In the genomic region with DNA sequence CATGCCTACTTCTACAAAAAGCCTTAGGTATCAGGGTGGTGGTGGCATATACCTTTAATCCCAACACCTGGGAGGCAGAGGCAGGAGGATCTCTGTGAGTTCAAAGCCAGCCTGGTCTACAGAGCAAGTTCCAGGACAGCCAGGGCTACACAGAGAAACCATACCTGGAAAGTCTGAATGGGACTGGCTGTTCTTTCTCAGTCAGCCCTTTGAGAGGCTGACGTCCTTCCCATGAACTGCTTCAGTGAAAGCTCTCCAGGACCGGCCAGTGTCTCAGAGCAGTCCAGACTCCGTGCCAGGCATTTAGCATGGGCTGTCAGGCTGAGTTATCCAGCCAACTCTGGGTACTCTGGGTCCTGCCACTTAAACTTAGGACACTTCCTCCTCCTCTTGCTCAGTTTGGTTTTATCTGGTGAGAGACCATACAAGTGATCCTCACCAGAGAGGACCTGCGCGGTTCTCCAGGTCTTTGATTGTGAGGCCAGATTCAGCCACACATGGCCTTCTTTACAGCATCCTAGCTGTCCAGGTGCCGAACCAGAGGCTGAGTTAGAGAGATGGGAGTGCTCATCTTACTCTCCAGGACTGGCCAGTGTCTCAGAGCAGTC, we compare ENCODE assay signal across 14 mouse cellular contexts. TPM values are rescaled to one million over a fixed set of nuclear protein-coding genes. Genes with fewer than 3 reads are reported as not detected.
DNase-seq lines count a peak whose midpoint lies in the region; ATAC-seq and TF ChIP-seq lines count a peak whose summit lies in the region.
"Had no signal": no experiment of that assay in that cellular context is flagged by ENCODE, and none has a peak within 500 bp of the region (broad histone marks: within the 10 kb centered on the region; RNA-seq: fewer than 3 reads in every experiment).

No protein-coding gene starts in this region.

- WGBS in heart, embryonic 11.5 days (ENCODE audit: insufficient replicate concordance) = 59% methylated on average over 6 of the region's 6 CpGs
- 27% methylated on average over 6 of the region's 6 CpGs for whole genome bisulfite sequencing in liver, embryonic 12.5 days (ENCODE audit: insufficient replicate concordance)
- WGBS in heart, postnatal 0 days = 59% methylated on average over 6 of the region's 6 CpGs
- 89% methylated on average over 6 of the region's 6 CpGs for WGBS in forebrain, embryonic 16.5 days

- peak overlapping the region; percentile 82 for H3K27ac ChIP-seq in heart, embryonic 11.5 days (ENCODE audit: low read depth, low read length)
- H3K27ac ChIP-seq in liver, embryonic 12.5 days = peak overlapping the region; percentile 47; the same call in 1 of the 2 replicates
- peak overlapping the region; percentile 23; the same call in 1 of the 2 replicates for H3K27ac ChIP-seq in MEL (ENCODE audit: control insufficient read depth, low read depth, low read length)
- peak overlapping the region; percentile 70 for H3K27ac ChIP-seq in heart, postnatal 0 days (ENCODE audit: low read depth)
- no peak overlapping the region for H3K27ac ChIP-seq in forebrain, embryonic 16.5 days (ENCODE audit: low read length)
- H3K27ac ChIP-seq: forebrain, embryonic 12.5 days; hindbrain, embryonic 14.5 days had no signal

- ATAC-seq in heart, embryonic 11.5 days (replicated peaks; ENCODE audit: insufficient number of reproducible peaks, low FRiP score, low TSS enrichment) = no peak
- no peak for ATAC-seq in liver, embryonic 12.5 days
- no peak for ATAC-seq in heart, postnatal 0 days (ENCODE audit: insufficient read depth, low read depth)
- ATAC-seq in forebrain, embryonic 16.5 days = no peak

- H3K9me3 ChIP-seq in heart, embryonic 11.5 days (replicated peaks; ENCODE audit: control insufficient read depth, low read length) = no peaks in the 10 kb centered on the region
- 0 out of 2 replicates have a peak, but pooled peaks cover 4% of the 10 kb centered on the region for H3K9me3 ChIP-seq in liver, embryonic 12.5 days (replicated peaks)
- no peaks in the 10 kb centered on the region for H3K9me3 ChIP-seq in MEL (replicated peaks; ENCODE audit: insufficient read depth, low read length)
- no peaks in the 10 kb centered on the region for H3K9me3 ChIP-seq in heart, postnatal 0 days (replicated peaks; ENCODE audit: control insufficient read depth, low read length)
- H3K9me3 ChIP-seq in forebrain, embryonic 16.5 days (ENCODE audit: control insufficient read depth, low read length) = no peaks in the 10 kb centered on the region
- H3K9me3 ChIP-seq: embryonic facial prominence, embryonic 12.5 days; forebrain, embryonic 12.5 days had no signal

- peaks cover 29% of the 10 kb centered on the region for H3K4me1 ChIP-seq in heart, embryonic 11.5 days (ENCODE audit: control insufficient read depth, insufficient read depth, low read length)
- H3K4me1 ChIP-seq in liver, embryonic 12.5 days = peaks cover 50% of the 10 kb centered on the region
- H3K4me1 ChIP-seq in MEL (ENCODE audit: control insufficient read depth in 1 of 2, insufficient read depth in 2 of 2, low read length in 2 of 2) = peaks cover 28 to 55% of the 10 kb centered on the region in 2 experiments
- H3K4me1 ChIP-seq in heart, postnatal 0 days (ENCODE audit: control insufficient read depth, insufficient read depth) = peaks cover 17% of the 10 kb centered on the region; the same call in 1 of the 2 replicates
- H3K4me1 ChIP-seq in forebrain, embryonic 16.5 days (replicated peaks; ENCODE audit: control insufficient read depth, insufficient read depth, low read length) = 0 out of 2 replicates have a peak, but pooled peaks cover 3% of the 10 kb centered on the region

- TF ChIP-seq POLR2A in MEL (IDR thresholded peaks at IDR 0.05; ENCODE audit: control insufficient read depth in 1 of 2, insufficient read depth in 1 of 2, low read depth in 1 of 2, low read length in 2 of 2, poor library complexity in 1 of 2) = no peak

- no peaks in the 10 kb centered on the region for H3K27me3 ChIP-seq in heart, embryonic 11.5 days (ENCODE audit: control insufficient read depth, insufficient read depth, low read length)
- H3K27me3 ChIP-seq in liver, embryonic 12.5 days (replicated peaks) = peaks cover 18% of the 10 kb centered on the region; the same call in 1 of the 2 replicates
- H3K27me3 ChIP-seq in MEL (ENCODE audit: control insufficient read depth in 1 of 2, insufficient read depth in 2 of 2, low read length in 2 of 2) = no peaks in the 10 kb centered on the region
- no peaks in the 10 kb centered on the region for H3K27me3 ChIP-seq in heart, postnatal 0 days (ENCODE audit: control insufficient read depth, insufficient read depth, low read length)
- no peaks in the 10 kb centered on the region for H3K27me3 ChIP-seq in forebrain, embryonic 16.5 days (replicated peaks; ENCODE audit: control insufficient read depth, insufficient read depth, low read length)
- H3K27me3 ChIP-seq: embryonic facial prominence, embryonic 12.5 days; forebrain, embryonic 12.5 days had no signal

- TF ChIP-seq EP300 in MEL (IDR thresholded peaks at IDR 0.05; ENCODE audit: low read depth in 1 of 2, low read length in 2 of 2) = no peak; a peak in 1 of 4 replicates
- TF ChIP-seq EP300 in heart, postnatal 0 days (IDR thresholded peaks at IDR 0.05; ENCODE audit: low read depth) = no peak

- H3K4me2 ChIP-seq in heart, embryonic 11.5 days = no peak overlapping the region
- peak overlapping the region; percentile 23; the same call in 1 of the 2 replicates for H3K4me2 ChIP-seq in liver, embryonic 12.5 days
- H3K4me2 ChIP-seq in heart, postnatal 0 days (ENCODE audit: low read depth, low read length) = no peak overlapping the region
- H3K4me2 ChIP-seq in forebrain, embryonic 16.5 days (ENCODE audit: low read length) = no peak overlapping the region
- H3K4me2 ChIP-seq: embryonic facial prominence, embryonic 12.5 days; forebrain, embryonic 12.5 days; hindbrain, embryonic 14.5 days had no signal

- H3K36me3 ChIP-seq in heart, embryonic 11.5 days (ENCODE audit: control insufficient read depth, insufficient read depth, low read length) = no peaks in the 10 kb centered on the region
- no peaks in the 10 kb centered on the region for H3K36me3 ChIP-seq in liver, embryonic 12.5 days
- peaks cover 0 to 40% of the 10 kb centered on the region in 2 experiments; a peak in 2 of 4 replicates for H3K36me3 ChIP-seq in MEL (ENCODE audit: control insufficient read depth in 1 of 2, insufficient read depth in 2 of 2, low read length in 2 of 2)
- H3K36me3 ChIP-seq in heart, postnatal 0 days (replicated peaks; ENCODE audit: control insufficient read depth, insufficient read depth, low read length) = no peaks in the 10 kb centered on the region
- H3K36me3 ChIP-seq in forebrain, embryonic 16.5 days (ENCODE audit: control insufficient read depth, insufficient read depth) = no peaks in the 10 kb centered on the region
- H3K36me3 ChIP-seq: embryonic facial prominence, embryonic 12.5 days; forebrain, embryonic 12.5 days had no signal

- TF ChIP-seq CTCF in MEL (IDR thresholded peaks at IDR 0.05 in 2 of 3, conservative IDR thresholded peaks at IDR 0.05 in 1 of 3; ENCODE audit: control insufficient read depth in 1 of 3, insufficient read depth in 1 of 3, low read depth in 2 of 3, low read length in 3 of 3, poor library complexity in 1 of 3, severe bottlenecking in 1 of 3) = no peak
- no peak for TF ChIP-seq CTCF in heart, postnatal 0 days (IDR thresholded peaks at IDR 0.05; ENCODE audit: low read depth)

- H3K79me2 ChIP-seq in MEL (ENCODE audit: control insufficient read depth, insufficient read depth, low read length, poor library complexity) = no peaks in the 10 kb centered on the region

- DNase-seq in heart, adult 9 months (ENCODE audit: low spot score in 2 of 2) = no peak
- DNase-seq in liver (no peak), MEL (ENCODE audit: low read depth, low spot score) (peak; percentile 57)
- no peak for DNase-seq in heart, postnatal 0 days (ENCODE audit: low spot score)
- no peak for DNase-seq in right cerebral cortex, postnatal 10 days (ENCODE audit: low spot score in 2 of 2)
- DNase-seq: cerebellum, adult 9-11 months; right cerebral cortex, postnatal 25 days had no signal

- H3K4me3 ChIP-seq in heart, embryonic 11.5 days (ENCODE audit: low read depth, low read length) = no peak overlapping the region
- H3K4me3 ChIP-seq in liver, embryonic 12.5 days = no peak overlapping the region
- H3K4me3 ChIP-seq in MEL (ENCODE audit: control insufficient read depth in 1 of 2, insufficient read depth in 1 of 2, low read depth in 2 of 2, low read length in 2 of 2) = no peak overlapping the region
- no peak overlapping the region for H3K4me3 ChIP-seq in heart, postnatal 0 days (ENCODE audit: low read depth, low read length)
- no peak overlapping the region for H3K4me3 ChIP-seq in forebrain, embryonic 16.5 days (replicated peaks; ENCODE audit: low read length)
- H3K4me3 ChIP-seq: embryonic facial prominence, embryonic 12.5 days; forebrain, embryonic 12.5 days had no signal

- no peak overlapping the region for H3K9ac ChIP-seq in heart, embryonic 11.5 days (ENCODE audit: low read depth, low read length)
- no peak overlapping the region for H3K9ac ChIP-seq in liver, embryonic 12.5 days
- no peak overlapping the region for H3K9ac ChIP-seq in MEL (ENCODE audit: control insufficient read depth, low read depth, low read length, poor library complexity, severe bottlenecking)
- no peak overlapping the region for H3K9ac ChIP-seq in heart, postnatal 0 days (replicated peaks; ENCODE audit: low read depth, low read length)
- no peak overlapping the region for H3K9ac ChIP-seq in forebrain, embryonic 16.5 days (replicated peaks; ENCODE audit: low read depth, low read length)
- H3K9ac ChIP-seq: embryonic facial prominence, embryonic 12.5 days; forebrain, embryonic 12.5 days; hindbrain, embryonic 14.5 days had no signal

- no peak for TF ChIP-seq RAD21 in MEL (IDR thresholded peaks at IDR 0.05; ENCODE audit: low read depth, low read length)

RNA-seq across cellular contexts. Expression of gene 6030408B16Rik, which starts 27.1 kb away (rescaled TPM):
- 1.3 and 2.2 TPM in 2 replicates for polyA plus RNA-seq in heart, embryonic 11.5 days (2014; fragmentation: Nextera tagmentation; extraction: Ambion mirVana)
- polyA plus RNA-seq in liver, embryonic 12.5 days (2016; fragmentation: Nextera tagmentation; extraction: Ambion mirVana) = 0.17 and 0.19 TPM in 2 replicates
- total RNA-seq in MEL (2012; rRNA removed) = 0.07 and 0.12 TPM in 2 replicates
- under 1 TPM in 1 of 2 experiments, not detected in 1; 0.18 TPM for polyA plus RNA-seq in MEL (2012; ENCODE audit: insufficient read depth in 1 of 2, insufficient read length in 2 of 2, low read depth in 1 of 2, low replicate concordance in 2 of 2, missing spikeins in 1 of 2)
- total RNA-seq in heart, postnatal 0 days (2014; rRNA removed; ENCODE audit: low replicate concordance) = 6.5 and 8.4 TPM in 2 replicates
- 6.4 and 8.1 TPM in 2 replicates for polyA plus RNA-seq in heart, postnatal 0 days (2015; fragmentation: Nextera tagmentation; extraction: Ambion mirVana)
- 0.29 and 0.30 TPM in 2 replicates for polyA plus RNA-seq in forebrain, embryonic 16.5 days (2015; fragmentation: Nextera tagmentation; extraction: Ambion mirVana)

RNA-seq across cellular contexts. Expression of gene Atg101, which starts 36.0 kb away (rescaled TPM):
- polyA plus RNA-seq in heart, embryonic 11.5 days (2014; fragmentation: Nextera tagmentation; extraction: Ambion mirVana) = 49.4 and 50.1 TPM in 2 replicates
- polyA plus RNA-seq in liver, embryonic 12.5 days (2016; fragmentation: Nextera tagmentation; extraction: Ambion mirVana) = 31.5 and 31.7 TPM in 2 replicates
- 75.5 and 90.3 TPM in 2 replicates for total RNA-seq in MEL (2012; rRNA removed)
- polyA plus RNA-seq in MEL (2012; ENCODE audit: insufficient read depth in 1 of 2, insufficient read length in 2 of 2, low read depth in 1 of 2, low replicate concordance in 2 of 2, missing spikeins in 1 of 2) = 10 to 100 TPM in 1 of 2 experiments, not detected in 1; 75.2 TPM
- 43.7 and 61.6 TPM in 2 replicates for total RNA-seq in heart, postnatal 0 days (2014; rRNA removed; ENCODE audit: low replicate concordance)
- 48.6 and 53.4 TPM in 2 replicates for polyA plus RNA-seq in heart, postnatal 0 days (2015; fragmentation: Nextera tagmentation; extraction: Ambion mirVana)
- 87.4 and 92.4 TPM in 2 replicates for polyA plus RNA-seq in forebrain, embryonic 16.5 days (2015; fragmentation: Nextera tagmentation; extraction: Ambion mirVana)

RNA-seq across cellular contexts. Expression of gene Krt80, which starts 49.8 kb away (rescaled TPM):
- polyA plus RNA-seq in heart, embryonic 11.5 days (2014; fragmentation: Nextera tagmentation; extraction: Ambion mirVana) = 2.5 and 2.8 TPM in 2 replicates
- 0.11 and 0.16 TPM in 2 replicates for polyA plus RNA-seq in liver, embryonic 12.5 days (2016; fragmentation: Nextera tagmentation; extraction: Ambion mirVana)
- total RNA-seq in MEL (2012; rRNA removed) = not detected in 2 replicates
- not detected for polyA plus RNA-seq in MEL (2012; ENCODE audit: insufficient read depth in 1 of 2, insufficient read length in 2 of 2, low read depth in 1 of 2, low replicate concordance in 2 of 2, missing spikeins in 1 of 2)
- 5.9 and 12.0 TPM in 2 replicates for total RNA-seq in heart, postnatal 0 days (2014; rRNA removed; ENCODE audit: low replicate concordance)
- 1.8 and 2.2 TPM in 2 replicates for polyA plus RNA-seq in heart, postnatal 0 days (2015; fragmentation: Nextera tagmentation; extraction: Ambion mirVana)
- polyA plus RNA-seq in forebrain, embryonic 16.5 days (2015; fragmentation: Nextera tagmentation; extraction: Ambion mirVana) = 0.13 and 0.14 TPM in 2 replicates
- polyA plus RNA-seq: forebrain, embryonic 12.5 days; limb, embryonic 11.5 days had no signal
